Mouse (Mus musculus) B cell, adult 2 months (primary cell): ENCODE results near the gene Zfp827.

Experiments used
- DNase-seq, 2 experiments: peaks; one replicate each; pipeline ENCODE4 v3.0.0; 2022

The Zfp827 gene

GRCm38 (mm10) chr8:79225586-79225985, 197.3 kb downstream of the Zfp827 start:
- DNase-seq = peak; percentile 43 to 45

GRCm38 (mm10) chr8:79226046-79226445, 197.8 kb downstream of the Zfp827 start:
- no peak for DNase-seq

- DNase-seq = no peak
Observed at GRCm38 (mm10) chr8:79227194-79227593, 199.0 kb downstream of the Zfp827 start.

- no peak for DNase-seq
Observed at GRCm38 (mm10) chr8:79227916-79228315, 199.7 kb downstream of the Zfp827 start.

- DNase-seq = no peak
Observed at GRCm38 (mm10) chr8:79229266-79229888, 201.1 kb downstream of the Zfp827 start.

- no peak for DNase-seq
Observed at GRCm38 (mm10) chr8:79239320-79239719, 211.1 kb downstream of the Zfp827 start.

GRCm38 (mm10) chr8:79239996-79240395, 211.8 kb downstream of the Zfp827 start:
- DNase-seq = no peak
